Mouse (Mus musculus): ENCODE data around the gene Prelp. TPM values are rescaled to one million over a fixed set of nuclear protein-coding genes. Genes with fewer than 3 reads are reported as not detected.
"Not testable (repeated sequence)": the region's sequence is repeated elsewhere in the genome, so short reads cannot be mapped to it uniquely, and the experiment has no call there.

Prelp gene
- total RNA-seq (2014; fragmentation: Nextera tagmentation): not detected in 2 replicates
- not detected in 2 replicates for total RNA-seq (2017)

DNA sequence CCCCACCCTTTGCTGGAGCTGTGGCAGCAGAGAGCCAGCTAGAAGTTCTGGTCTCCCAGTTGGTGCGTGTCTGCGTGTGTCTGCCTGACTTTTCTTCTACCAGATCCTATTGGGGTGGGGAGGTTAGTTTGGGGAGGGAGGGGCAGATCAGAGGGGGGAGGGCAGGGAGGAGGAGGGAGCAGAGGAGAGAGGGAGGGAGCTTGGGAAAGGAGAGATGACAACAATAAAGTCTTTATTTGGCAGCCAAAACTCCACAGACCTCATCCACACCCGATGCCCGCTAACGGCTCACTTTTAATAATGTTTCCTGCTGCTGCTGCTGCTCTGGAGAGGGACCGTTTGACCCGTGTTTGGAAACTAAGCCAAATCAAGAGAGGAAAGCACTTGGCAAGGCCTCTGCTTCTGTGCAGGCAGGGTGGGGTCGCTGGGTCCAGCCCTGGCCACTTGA lies at the start of gene Prelp:
Gene Prelp (minus strand): TSS at position 111 of the 448 bp plus-strand sequence.
- no peak for ATAC-seq (replicated peaks; ENCODE audit: poor library complexity, severe bottlenecking)

DNA sequence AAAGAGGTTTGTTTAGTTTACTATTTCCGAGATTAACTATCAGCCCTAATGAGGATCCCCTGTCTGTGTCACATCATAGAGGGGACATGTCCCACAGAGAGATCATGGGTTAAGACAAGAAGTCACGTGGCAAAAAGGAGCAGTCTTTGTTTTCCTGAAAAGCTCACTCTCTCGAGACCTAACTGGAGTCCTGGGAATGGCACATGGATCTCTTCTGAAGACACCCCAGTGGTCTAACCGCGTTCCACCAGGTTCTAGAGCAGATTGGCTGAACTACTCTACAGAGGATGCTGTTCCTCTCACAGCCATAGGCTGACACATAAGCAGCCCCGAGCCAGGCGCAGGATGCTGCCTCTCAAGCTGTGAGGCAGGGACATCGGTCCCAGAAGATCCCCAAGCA lies 48.2 kb upstream of the Prelp start:
- no peak for ATAC-seq (replicated peaks; ENCODE audit: poor library complexity, severe bottlenecking)

GRCm38 (mm10) chr1:133968788-133969325 lies 47.6 kb upstream of the Prelp start:
- no peak for ATAC-seq (replicated peaks; ENCODE audit: poor library complexity, severe bottlenecking)

DNA sequence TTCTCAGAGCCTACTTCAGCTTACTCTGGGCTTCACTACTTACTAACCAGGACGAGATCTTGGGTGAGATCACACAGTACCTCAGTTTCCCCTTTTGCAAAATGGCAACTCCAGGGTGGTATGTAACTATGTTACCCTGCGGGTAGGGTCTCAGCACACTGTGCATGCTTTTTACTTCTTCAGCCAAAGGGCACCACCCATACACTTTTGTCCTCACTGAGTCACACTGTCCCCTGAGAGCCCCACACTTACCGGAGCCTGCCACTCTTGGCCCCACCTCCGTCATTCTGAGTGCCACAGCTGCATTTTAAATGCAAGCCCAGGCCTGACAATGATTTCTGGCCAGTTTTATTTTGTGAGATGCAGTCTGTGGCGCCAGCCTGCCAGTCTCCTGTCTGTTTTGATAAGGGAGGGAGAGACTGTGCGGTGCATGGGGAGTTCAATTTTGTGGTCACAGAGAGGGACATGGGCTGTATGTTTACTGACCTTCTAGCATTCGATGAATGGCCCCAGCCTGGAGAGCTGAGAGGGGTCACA lies 46.3 kb upstream of the Prelp start:
- ATAC-seq (replicated peaks; ENCODE audit: poor library complexity, severe bottlenecking): no peak

DNA sequence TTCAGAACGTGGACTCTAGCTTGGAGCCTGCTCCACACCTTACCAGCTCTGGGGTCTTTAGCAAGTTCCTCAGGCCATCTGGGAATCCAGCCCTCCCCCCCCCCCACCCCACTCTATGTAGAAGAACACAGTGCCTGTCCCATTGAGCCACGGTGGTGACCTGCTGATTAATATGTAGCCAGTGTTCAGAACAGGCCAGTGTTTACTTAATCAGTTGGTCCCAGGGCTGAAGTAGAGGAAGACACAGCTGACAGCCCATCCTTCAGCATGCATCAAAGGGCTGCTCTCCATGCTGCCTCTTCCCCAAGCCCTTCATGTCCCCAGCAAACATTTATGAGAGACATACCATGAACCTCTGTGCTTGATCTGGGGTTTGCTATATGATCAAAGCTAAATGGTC lies 44.8 kb upstream of the Prelp start:
- no peak for ATAC-seq (replicated peaks; ENCODE audit: poor library complexity, severe bottlenecking)

- no peak for ATAC-seq (replicated peaks; ENCODE audit: poor library complexity, severe bottlenecking)
These were observed 44.1 kb upstream of the Prelp start for GRCm38 (mm10) chr1:133965298-133965697.

DNA sequence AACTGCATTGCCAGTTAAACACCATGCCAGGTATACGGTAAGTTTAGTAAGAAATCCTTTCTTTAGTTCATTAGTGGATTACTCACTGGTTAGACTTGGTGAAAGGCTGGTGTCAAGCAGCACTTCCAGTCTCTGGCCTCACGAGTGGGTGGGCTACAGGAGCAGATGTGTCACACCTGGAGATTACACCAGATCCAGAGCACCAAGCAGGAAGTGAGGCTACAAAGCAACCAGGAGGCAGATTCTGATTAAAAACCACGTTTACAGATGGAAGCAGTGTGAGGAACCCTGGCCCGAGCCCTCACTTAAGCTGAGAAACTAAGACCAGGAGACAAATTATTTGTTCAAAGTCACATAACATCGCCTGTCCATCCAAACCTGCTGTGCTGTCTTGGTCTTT lies 43.5 kb upstream of the Prelp start:
- no peak for ATAC-seq (replicated peaks; ENCODE audit: poor library complexity, severe bottlenecking)

GRCm38 (mm10) chr1:133963578-133963977 lies 42.4 kb upstream of the Prelp start:
- not testable (repeated sequence) for ATAC-seq (replicated peaks; ENCODE audit: poor library complexity, severe bottlenecking)

- ATAC-seq (replicated peaks; ENCODE audit: poor library complexity, severe bottlenecking): not testable (repeated sequence)
These were observed 41.9 kb upstream of the Prelp start for GRCm38 (mm10) chr1:133963128-133963527.

GRCm38 (mm10) chr1:133961281-133962134 lies 40.3 kb upstream of the Prelp start:
- ATAC-seq (replicated peaks; ENCODE audit: poor library complexity, severe bottlenecking): no peak

DNA sequence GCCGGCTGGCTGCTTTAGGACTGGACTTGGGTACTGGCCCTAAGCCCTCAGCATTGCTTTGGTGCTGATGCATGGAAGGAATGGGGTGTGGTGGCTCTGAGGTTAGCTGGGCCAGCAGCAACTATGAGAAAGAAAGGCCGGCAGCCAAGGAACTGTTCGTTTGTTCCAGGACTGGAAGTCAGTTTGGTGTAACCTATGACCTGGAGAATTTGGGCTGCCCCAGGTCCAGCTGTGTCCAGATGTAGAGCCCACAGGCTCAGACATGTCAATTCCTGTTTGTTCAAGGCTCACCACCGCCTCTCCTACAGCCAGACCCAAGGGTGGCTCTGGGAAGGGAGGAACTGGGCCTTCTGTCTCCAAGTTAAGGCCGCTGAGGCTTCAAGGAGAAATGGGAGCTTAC lies 38.3 kb upstream of the Prelp start:
- no peak for ATAC-seq (replicated peaks; ENCODE audit: poor library complexity, severe bottlenecking)

GRCm38 (mm10) chr1:133954009-133954408 lies 32.8 kb upstream of the Prelp start:
- no peak for ATAC-seq (replicated peaks; ENCODE audit: poor library complexity, severe bottlenecking)

DNA sequence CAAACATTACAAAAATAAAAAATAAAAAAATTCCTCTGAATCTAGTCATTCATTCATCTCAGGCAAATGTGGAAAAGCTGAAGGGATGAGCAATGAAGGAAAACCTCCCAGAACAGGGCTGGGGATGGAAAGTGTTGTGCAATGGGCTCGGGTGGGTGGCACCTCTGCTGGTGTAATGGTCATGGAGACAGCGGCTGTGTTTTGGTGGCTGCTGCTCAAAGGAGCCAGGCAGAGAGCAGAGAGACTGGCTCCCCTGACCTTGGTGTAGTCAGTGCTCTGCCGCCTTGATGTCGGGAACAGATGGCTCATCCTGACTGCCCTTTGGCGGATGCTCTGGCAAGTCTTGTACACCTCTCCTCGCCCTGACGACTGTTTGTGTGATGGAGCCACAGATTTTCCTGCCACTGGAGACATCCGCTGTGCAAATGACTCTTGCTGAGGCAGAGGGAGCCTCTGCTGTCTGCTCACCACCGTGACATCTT lies 32.1 kb upstream of the Prelp start:
- ATAC-seq (replicated peaks; ENCODE audit: poor library complexity, severe bottlenecking): no peak

DNA sequence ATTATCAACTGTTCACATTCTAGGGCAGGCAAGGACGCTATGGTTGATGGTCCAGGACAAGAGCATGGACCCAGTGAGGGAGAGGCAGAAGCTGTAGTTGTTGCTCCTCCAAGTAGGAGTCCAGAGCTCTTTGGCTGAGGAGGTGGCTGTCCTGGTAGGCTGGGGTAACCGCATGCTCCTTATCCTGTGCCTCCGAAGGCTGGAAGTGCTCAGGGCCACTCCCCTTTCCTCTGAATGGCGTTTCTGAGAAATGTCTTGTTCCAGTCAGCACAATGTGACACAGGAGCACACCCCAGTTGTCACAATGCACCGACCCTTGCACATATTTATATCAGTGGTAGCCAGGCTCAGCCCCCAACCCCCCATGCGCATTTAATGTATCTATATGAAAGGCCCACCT lies 30.4 kb upstream of the Prelp start:
- ATAC-seq (replicated peaks; ENCODE audit: poor library complexity, severe bottlenecking): no peak

- no peak for ATAC-seq (replicated peaks; ENCODE audit: poor library complexity, severe bottlenecking)
These were observed 29.0 kb upstream of the Prelp start for GRCm38 (mm10) chr1:133950061-133950782.

DNA sequence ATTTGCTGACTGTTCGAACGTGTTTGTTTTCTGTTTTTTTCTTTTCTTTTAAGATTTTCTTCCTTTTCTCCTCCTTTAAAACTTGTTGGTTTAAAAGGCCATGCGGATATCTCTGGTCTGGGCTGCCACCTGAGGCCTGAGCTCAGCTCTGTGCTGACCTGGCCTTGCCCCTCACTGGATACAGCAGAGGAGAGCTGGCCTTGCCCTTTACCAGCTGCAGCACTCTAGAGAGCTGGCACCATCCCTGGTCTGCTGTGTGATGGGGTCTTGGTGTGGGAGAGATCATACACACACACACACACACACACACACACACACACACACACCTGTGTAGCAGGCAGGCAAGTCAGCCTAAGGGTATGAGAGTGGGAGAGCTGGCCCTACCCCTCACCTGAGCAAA lies 23.9 kb upstream of the Prelp start:
- ATAC-seq (replicated peaks; ENCODE audit: poor library complexity, severe bottlenecking): no peak

GRCm38 (mm10) chr1:133941904-133942303 lies 20.7 kb upstream of the Prelp start:
- no peak for ATAC-seq (replicated peaks; ENCODE audit: poor library complexity, severe bottlenecking)

DNA sequence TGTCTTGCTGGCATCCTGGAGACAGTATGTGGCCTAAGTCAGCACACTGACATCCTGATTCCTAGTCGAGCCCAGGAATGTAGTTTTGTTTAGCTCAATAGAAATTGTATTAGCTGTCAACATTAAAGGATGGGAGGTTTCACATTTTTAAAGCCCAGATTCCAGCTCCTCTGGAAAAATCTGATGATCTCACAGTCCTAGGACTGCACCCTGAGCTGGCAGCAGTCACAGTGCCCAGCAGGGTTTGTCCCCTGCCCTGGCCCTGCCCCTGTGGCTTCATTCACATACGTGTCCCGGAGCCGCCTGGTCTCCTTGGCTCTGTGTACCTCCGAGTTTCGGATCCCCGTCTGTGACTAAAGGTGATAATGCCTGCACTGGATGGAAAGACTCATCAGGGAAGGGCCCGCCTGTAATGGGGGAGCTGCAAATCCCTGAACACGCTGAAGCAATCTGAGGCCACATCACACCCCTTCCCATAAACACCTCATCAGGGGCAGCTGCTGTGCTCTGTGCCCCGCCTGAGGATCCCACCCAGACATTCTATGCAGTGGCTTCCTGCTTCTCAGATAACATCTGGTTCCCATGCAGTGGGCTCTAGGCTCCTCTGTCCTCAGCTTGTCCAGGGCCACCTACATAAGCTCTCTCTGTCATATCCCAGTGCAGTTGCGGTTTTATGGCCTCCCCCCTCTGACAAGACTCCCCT lies 20.1 kb upstream of the Prelp start:
- no peak for ATAC-seq (replicated peaks; ENCODE audit: poor library complexity, severe bottlenecking)

GRCm38 (mm10) chr1:133940481-133941092 lies 19.4 kb upstream of the Prelp start:
- ATAC-seq (replicated peaks; ENCODE audit: poor library complexity, severe bottlenecking): no peak

GRCm38 (mm10) chr1:133939708-133940107 lies 18.5 kb upstream of the Prelp start:
- no peak for ATAC-seq (replicated peaks; ENCODE audit: poor library complexity, severe bottlenecking)

Measured in granulocyte monocyte progenitor cell, adult 5-6 weeks (primary cell).